Mouse (Mus musculus) forebrain, embryonic 13.5 days (tissue): ENCODE data around the gene Ptch1. TPM values are rescaled to one million over a fixed set of nuclear protein-coding genes. Genes with fewer than 3 reads are reported as not detected.

ENCODE experiments used
- polyA plus RNA-seq: library from polyadenylated mRNA; unstranded; fragments of >200 nt; fragmentation: Nextera tagmentation; extraction: Ambion mirVana; gene quantifications from 2 replicates; pipeline ENCODE4 v1.2.1, GENCODE M21; 2015

Ptch1 gene
- polyA plus RNA-seq, 1 experiment from 2014 or later: 11.3 TPM

Other genes starting within 250 kb of the Ptch1 start
- gene Fancc, start 76.3 kb downstream of the Ptch1 start, polyA plus RNA-seq: 13.7 and 18.1 TPM in 2 replicates
- 16.9 and 19.7 TPM in 2 replicates for gene Ercc6l2, start 241.6 kb upstream of the Ptch1 start, polyA plus RNA-seq